Mouse (Mus musculus): ENCODE data around the gene Rpusd1.
A peak's percentile ranks its signal among the peaks of the same experiment; 100 is the strongest.
"Not testable (repeated sequence)": the region's sequence is repeated elsewhere in the genome, so short reads cannot be mapped to it uniquely, and the experiment has no call there.

Gene Rpusd1

GRCm38 (mm10) chr17:25741471-25741870 lies 14.0 kb downstream of the Rpusd1 start:
- DNase-seq = not testable (repeated sequence)

- DNase-seq = no peak
Observed at GRCm38 (mm10) chr17:25743831-25744230, 16.4 kb downstream of the Rpusd1 start.

- no peak for DNase-seq
Observed at GRCm38 (mm10) chr17:25744311-25744710, 16.8 kb downstream of the Rpusd1 start.

- no peak for DNase-seq
Observed at GRCm38 (mm10) chr17:25748238-25748637, 20.8 kb downstream of the Rpusd1 start.

DNA sequence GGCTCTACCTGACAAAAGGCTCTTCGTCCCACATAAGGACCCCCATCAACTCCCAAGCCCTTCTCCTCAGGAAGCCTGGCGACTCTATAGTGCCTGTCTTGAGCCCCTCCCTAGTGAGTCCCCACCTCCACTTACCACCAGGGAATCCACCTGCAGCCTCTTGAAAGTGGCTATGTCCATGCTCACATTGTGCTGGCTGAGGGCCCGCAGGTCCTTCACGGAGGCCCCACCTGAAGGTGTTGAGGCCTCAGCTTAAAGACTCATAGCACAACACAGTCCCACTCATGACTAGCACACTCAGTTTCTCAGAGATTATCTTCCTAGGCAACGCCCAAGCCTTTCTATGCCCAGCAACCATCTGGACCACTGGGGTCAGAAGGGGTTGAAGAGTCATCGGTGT lies 21.8 kb downstream of the Rpusd1 start:
- no peak for DNase-seq

DNA sequence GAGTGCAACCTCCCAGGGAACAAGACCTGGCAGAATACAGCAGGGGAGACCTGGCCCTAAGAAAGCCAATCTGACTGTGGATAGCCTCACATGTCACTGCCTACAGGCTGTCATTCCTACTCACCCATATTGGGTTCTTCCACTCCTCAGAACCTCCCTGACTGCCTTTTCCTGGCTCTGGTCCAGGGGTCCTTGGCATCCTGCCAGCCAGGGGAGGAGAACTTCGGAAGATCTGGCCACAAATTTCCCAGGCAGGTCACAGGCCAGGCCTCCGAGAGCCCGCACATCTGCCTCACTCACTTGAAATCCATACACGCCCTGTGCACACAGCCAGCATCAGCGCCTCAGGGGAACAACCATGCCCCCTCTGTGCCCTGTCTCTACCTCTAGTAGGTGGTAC lies 24.0 kb downstream of the Rpusd1 start:
- peak in 1 of 2 experiments; percentile 31 for DNase-seq

- no peak for DNase-seq
Observed at GRCm38 (mm10) chr17:25754241-25754640, 26.8 kb downstream of the Rpusd1 start, which contains the start of gene Msln. Gene Msln (minus strand): TSS chr17:25754378.

DNA sequence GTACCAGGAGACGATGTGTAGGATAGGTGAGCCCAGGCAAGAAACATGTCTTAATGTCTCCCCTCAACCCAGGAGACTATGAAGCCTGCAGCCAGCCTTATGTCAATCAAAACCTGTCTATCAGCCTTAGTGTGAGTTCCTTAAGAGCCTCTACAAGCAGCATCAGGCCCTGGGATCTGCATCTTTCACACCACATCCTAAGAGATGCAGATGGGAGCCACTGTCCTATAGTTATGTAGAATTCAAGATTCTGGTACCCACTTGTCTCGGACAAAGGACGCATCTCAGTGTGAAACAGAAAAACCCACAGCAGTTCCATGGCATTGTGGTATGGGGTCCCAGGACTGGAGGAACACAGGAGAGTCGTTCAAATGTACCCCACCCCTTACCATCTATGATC lies 27.6 kb downstream of the Rpusd1 start:
- DNase-seq = no peak

DNA sequence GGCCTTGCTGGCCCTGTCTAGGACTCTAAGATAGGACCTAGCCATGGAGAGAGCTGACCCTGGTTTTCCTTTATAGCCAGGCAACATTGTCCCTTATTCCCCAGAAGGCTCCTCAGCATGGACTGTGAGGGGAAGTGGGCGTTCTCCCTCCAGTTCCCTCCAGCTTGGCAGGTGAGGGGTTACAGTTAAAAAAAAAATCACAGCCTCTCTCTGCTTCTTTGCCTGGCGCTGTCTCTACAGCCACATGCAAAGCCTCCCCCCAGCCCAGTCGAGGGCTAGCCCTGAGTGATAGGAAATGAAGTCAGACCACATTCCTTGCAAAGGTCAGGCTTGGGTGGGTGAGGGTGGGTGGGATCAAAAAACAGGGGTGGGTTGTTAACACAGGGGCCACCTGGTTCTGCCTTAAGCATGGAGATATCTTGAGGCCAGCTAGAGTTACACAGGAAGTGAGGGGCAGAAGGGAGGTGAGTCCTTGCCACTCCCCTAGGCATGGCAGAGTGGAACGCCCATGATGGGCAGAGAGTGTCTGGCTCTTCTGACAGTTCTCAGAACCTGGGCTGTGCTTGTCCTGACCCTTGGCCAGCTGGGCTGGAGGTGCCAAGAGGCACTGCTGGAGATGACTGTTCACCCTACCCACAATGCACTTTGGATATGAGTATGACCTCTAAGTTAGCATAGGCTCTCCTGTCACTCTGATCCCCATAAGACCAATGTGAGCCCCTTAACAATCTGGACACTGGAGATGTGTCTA lies 28.3 kb downstream of the Rpusd1 start:
- DNase-seq = no peak

- DNase-seq = no peak
Observed at GRCm38 (mm10) chr17:25756378-25757242, 29.1 kb downstream of the Rpusd1 start.

DNA sequence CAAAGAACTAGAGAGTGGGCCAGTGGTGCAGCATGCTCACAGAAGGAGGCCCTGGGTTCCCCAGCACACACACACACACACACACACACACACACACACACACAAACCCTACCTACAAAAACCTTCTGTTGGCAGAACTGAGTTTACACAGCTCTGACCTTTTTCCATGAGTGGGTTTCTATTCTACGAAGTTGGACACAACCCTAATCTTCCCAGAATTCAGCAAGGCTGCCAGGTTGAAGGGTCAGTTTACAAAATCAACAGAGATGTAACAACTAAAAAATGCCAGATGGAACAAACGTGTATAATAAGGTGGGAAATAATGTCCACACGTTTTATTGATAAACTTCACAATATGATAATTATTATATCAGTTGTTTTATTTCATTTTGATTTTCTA lies 30.2 kb downstream of the Rpusd1 start:
- no peak for DNase-seq

GRCm38 (mm10) chr17:25760148-25760547 lies 32.7 kb downstream of the Rpusd1 start:
- no peak for DNase-seq

- DNase-seq = no peak
Observed at GRCm38 (mm10) chr17:25761561-25761970, 34.1 kb downstream of the Rpusd1 start.

DNA sequence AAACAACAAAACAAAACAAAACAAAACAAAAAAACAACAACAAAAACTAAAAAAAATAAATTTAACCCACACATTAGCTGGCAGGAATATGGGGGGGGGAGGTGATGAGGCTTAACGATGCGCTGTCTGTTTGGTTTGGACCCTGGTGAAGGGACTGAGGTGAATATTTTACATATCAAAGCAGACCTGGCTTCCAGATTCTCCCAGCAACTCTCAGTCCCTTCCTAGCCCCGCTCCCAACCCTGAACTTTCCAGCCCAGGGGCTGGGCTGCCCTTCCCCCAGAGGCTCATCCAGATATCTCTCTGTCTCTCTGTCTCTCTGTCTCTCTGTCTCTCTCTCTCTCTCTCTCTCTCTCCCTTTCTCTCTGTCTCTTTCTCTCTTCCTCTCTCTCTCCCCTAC lies 35.1 kb downstream of the Rpusd1 start:
- no peak for DNase-seq

GRCm38 (mm10) chr17:25765886-25766285 lies 38.4 kb downstream of the Rpusd1 start:
- DNase-seq = no peak

- no peak for DNase-seq
Observed at GRCm38 (mm10) chr17:25769331-25769730, 41.9 kb downstream of the Rpusd1 start.

DNA sequence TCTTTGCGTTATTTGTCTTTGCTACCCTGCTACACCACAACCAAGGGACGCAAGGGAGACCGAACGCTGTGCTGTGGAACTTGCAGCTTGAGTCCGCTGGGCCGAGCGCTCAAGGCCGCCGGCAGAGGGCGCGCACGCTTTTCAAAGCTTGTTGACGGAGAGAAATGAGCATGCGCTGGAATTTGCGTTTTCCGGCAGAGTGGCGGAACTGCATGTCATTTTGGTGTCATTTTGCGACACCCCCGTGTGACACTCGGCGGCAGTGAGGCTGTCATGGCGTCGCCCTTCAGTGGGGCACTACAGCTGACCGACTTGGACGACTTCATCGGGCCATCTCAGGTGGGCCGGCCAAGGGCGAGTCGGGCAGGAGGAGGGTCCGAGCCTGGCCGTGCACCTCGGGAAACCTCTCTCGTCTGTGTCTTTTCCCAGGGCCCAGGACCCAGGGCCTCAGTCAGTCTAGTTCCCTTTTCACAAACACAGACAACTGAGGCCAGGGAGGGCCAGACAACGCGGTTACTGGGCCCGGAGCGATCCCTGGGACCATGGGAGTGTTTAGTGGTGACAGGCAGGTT lies 46.2 kb downstream of the Rpusd1 start, which contains the start of gene Narfl:
Gene Narfl (plus strand): TSS at position 228 of the 572 bp plus-strand sequence.
- DNase-seq = peak; percentile 95 to 98

DNA sequence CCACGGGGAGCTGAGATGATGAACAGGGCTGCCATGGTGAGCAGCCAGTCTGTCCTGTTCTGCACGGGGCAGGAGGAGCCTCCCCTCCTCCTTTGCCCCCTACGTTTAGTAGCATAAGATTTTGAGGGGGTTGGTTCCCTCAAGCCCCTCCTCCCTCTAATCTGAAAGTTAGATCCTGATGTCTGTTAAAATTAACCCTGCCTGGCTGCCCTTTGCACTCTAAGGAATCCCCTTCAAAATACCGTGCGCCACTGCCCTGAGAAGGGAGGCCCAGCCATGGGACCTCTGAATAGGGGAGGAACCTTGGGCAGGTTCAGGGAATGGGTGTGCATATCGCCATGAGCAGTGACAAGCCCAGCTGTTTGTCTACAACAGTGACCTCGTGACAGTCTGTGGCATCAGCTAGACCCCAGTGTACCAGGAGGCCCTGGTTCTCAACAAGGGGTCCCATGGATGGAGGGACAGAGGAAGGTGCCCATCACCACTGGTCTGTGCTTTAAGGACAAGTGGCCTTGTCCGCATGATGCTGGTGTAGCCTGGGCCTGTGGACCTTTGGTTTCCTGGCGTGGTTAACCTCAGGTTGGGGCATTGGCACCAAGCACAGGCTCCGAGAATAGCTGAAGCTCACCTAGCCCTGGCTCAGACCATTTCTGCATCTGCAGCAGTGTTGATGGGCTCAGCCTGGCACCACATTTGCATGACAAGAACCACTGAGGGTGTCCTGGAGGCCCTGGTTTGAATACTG lies 48.0 kb downstream of the Rpusd1 start:
- DNase-seq = peak; percentile 56 to 60

DNA sequence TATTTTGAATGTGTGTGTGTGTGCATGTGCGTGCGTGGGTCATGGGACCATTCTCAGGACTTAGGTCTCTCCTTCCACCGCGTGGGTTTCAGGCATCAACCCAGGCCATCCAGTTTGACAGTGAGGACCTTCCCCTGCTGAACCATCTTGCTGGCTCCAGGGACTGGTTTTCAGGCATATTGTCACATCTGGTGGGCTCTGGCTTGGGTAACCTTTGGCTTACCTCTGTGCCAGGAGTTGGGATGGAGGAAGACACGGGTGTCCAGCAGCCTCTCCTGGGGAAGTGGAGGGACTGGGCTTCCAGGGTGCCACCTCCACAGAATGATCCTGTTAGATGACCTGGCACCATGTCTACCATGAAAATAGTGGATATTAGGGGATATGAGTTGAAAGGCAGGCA lies 50.5 kb downstream of the Rpusd1 start:
- no peak for DNase-seq
